Mouse (Mus musculus): ENCODE results near the gene Kcnj10. TPM values are rescaled to one million over a fixed set of nuclear protein-coding genes. Genes with fewer than 3 reads are reported as not detected.

Gene Kcnj10
- total and polyA plus RNA-seq, 2 experiments = 0.34 to 0.37 TPM

DNA sequence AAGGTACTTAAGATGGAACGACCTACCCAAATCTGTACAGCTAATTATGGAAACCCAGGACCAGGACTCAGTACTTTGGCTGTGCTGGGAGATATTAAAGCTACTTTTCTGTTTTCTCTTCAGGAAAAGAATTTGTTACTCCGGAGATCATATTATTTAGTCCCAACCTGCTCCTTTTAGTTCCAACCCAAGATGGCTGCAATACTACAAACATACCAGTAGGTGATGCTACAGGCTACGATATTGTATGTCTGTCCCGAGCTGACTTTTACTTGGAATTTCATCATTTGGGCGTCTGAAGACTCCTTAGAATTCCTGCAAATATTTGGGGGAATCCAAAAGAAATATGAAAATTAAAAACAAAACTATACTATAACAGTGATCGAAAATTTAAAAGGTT lies 68.0 kb downstream of the Kcnj10 start:
- WGBS = 8% methylated on average over 6 of the region's 6 CpGs
- peak; percentile 30 for DNase-seq (ENCODE audit: extremely low read depth, low read depth, low spot score)

DNA sequence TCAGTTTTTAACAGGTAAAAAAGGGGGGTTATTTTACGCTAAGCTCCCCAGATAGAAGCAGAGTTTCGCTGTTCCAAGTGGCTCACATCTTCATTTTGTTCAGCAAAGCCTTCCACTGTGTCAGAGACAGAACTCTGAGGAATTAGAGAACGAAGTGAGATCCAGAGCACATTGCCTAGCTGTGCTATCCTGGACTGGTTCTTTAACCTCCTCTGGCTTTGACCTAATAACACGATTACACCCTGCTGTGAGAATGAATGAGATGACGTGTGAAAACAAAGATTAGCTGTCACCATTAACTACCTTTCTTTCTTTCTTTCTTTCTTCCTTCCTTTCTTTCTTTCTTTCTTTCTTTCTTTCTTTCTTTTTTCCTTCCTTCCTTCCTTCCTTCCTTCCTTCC lies 68.4 kb downstream of the Kcnj10 start:
- no peak for DNase-seq (ENCODE audit: extremely low read depth, low read depth, low spot score)
- H3K27ac ChIP-seq (replicated peaks; ENCODE audit: insufficient read depth, low read depth, low read length) = no peak overlapping the region
- no peaks in the 10 kb centered on the region for H3K36me3 ChIP-seq (ENCODE audit: control insufficient read depth, insufficient read depth, low read length)
- no peak overlapping the region for H3K4me3 ChIP-seq (ENCODE audit: insufficient read depth, low read depth, low read length)
- 15% methylated on average over 5 of the region's 5 CpGs for WGBS
- H3K4me1 ChIP-seq (ENCODE audit: control insufficient read depth, insufficient read depth, low read length) = no peaks in the 10 kb centered on the region
- H3K79me2 ChIP-seq (ENCODE audit: control insufficient read depth, insufficient read depth, low read length) = no peaks in the 10 kb centered on the region
- H3K9ac ChIP-seq (ENCODE audit: low read depth, low read length) = no peak overlapping the region
- TF ChIP-seq POLR2A (IDR thresholded peaks at IDR 0.05; ENCODE audit: extremely low read depth, insufficient read depth, low read length) (no peak), CTCF (IDR thresholded peaks at IDR 0.05; ENCODE audit: low read depth, low read length) (no peak)
- no peaks in the 10 kb centered on the region for H3K27me3 ChIP-seq (ENCODE audit: control insufficient read depth, insufficient read depth, low read length)

More for the DNA sequence above, 68.0 kb downstream of the Kcnj10 start:
- Histone ChIP-seq H3K36me3 (ENCODE audit: control insufficient read depth, insufficient read depth, low read length) (no peaks in the 10 kb centered on the region), H3K4me3 (ENCODE audit: insufficient read depth, low read depth, low read length) (no peak overlapping the region), H3K9ac (ENCODE audit: low read depth, low read length) (no peak overlapping the region), H3K27me3 (ENCODE audit: control insufficient read depth, insufficient read depth, low read length) (no peaks in the 10 kb centered on the region), H3K27ac (replicated peaks; ENCODE audit: insufficient read depth, low read depth, low read length) (no peak overlapping the region), H3K4me1 (ENCODE audit: control insufficient read depth, insufficient read depth, low read length) (no peaks in the 10 kb centered on the region), H3K79me2 (ENCODE audit: control insufficient read depth, insufficient read depth, low read length) (no peaks in the 10 kb centered on the region)
- peak; percentile 63 for TF ChIP-seq CTCF (IDR thresholded peaks at IDR 0.05; ENCODE audit: low read depth, low read length)
- TF ChIP-seq POLR2A (IDR thresholded peaks at IDR 0.05; ENCODE audit: extremely low read depth, insufficient read depth, low read length) = no peak

- Histone ChIP-seq H3K36me3 (ENCODE audit: control insufficient read depth, insufficient read depth, low read length) (no peaks in the 10 kb centered on the region), H3K9ac (ENCODE audit: low read depth, low read length) (no peak overlapping the region), H3K4me1 (ENCODE audit: control insufficient read depth, insufficient read depth, low read length) (no peaks in the 10 kb centered on the region), H3K27ac (replicated peaks; ENCODE audit: insufficient read depth, low read depth, low read length) (no peak overlapping the region), H3K27me3 (ENCODE audit: control insufficient read depth, insufficient read depth, low read length) (no peaks in the 10 kb centered on the region), H3K4me3 (ENCODE audit: insufficient read depth, low read depth, low read length) (no peak overlapping the region), H3K79me2 (ENCODE audit: control insufficient read depth, insufficient read depth, low read length) (no peaks in the 10 kb centered on the region)
- DNase-seq (ENCODE audit: extremely low read depth, low read depth, low spot score) = peak; percentile 28
- TF ChIP-seq CTCF (IDR thresholded peaks at IDR 0.05; ENCODE audit: low read depth, low read length) (peak; percentile 66), POLR2A (IDR thresholded peaks at IDR 0.05; ENCODE audit: extremely low read depth, insufficient read depth, low read length) (no peak)
- WGBS = 5% methylated on average over 4 of the region's 4 CpGs
Measured at GRCm38 (mm10) chr1:172410806-172411205, 69.8 kb downstream of the Kcnj10 start.

DNA sequence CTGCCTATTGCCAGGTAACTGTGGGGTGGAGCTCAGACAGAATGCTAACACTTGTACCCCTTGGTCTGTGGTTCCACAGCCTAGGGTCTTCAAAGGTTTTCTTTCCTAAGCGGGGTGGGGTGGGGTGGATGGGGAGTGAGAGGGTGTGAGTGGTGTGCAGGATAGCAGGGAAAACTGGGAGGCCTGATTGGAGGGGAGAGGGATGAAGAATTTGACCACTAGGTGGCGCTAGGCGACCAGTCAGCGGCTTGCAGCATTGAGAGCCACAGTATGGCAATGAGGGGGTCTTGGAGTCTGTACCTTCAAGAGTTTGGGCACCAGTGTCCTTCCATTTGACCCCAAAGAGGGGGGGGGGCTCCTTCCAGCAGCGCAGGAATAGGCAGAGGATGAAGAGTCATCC lies 71.2 kb downstream of the Kcnj10 start:
- peak; percentile 29 for DNase-seq (ENCODE audit: extremely low read depth, low read depth, low spot score)
- H3K36me3 ChIP-seq (ENCODE audit: control insufficient read depth, insufficient read depth, low read length) = no peaks in the 10 kb centered on the region
- TF ChIP-seq POLR2A (IDR thresholded peaks at IDR 0.05; ENCODE audit: extremely low read depth, insufficient read depth, low read length) (no peak), CTCF (IDR thresholded peaks at IDR 0.05; ENCODE audit: low read depth, low read length) (peak; percentile 95)

GRCm38 (mm10) chr1:172413491-172414230 lies 72.7 kb downstream of the Kcnj10 start:
- no peak for TF ChIP-seq POLR2A (IDR thresholded peaks at IDR 0.05; ENCODE audit: extremely low read depth, insufficient read depth, low read length)
- no peak for TF ChIP-seq CTCF (IDR thresholded peaks at IDR 0.05; ENCODE audit: low read depth, low read length)
- Histone ChIP-seq H3K36me3 (ENCODE audit: control insufficient read depth, insufficient read depth, low read length) (no peaks in the 10 kb centered on the region), H3K27ac (replicated peaks; ENCODE audit: insufficient read depth, low read depth, low read length) (no peak overlapping the region), H3K4me1 (ENCODE audit: control insufficient read depth, insufficient read depth, low read length) (no peaks in the 10 kb centered on the region), H3K79me2 (ENCODE audit: control insufficient read depth, insufficient read depth, low read length) (no peaks in the 10 kb centered on the region), H3K4me3 (ENCODE audit: insufficient read depth, low read depth, low read length) (no peak overlapping the region), H3K9ac (ENCODE audit: low read depth, low read length) (no peak overlapping the region), H3K27me3 (ENCODE audit: control insufficient read depth, insufficient read depth, low read length) (no peaks in the 10 kb centered on the region)
- DNase-seq (ENCODE audit: extremely low read depth, low read depth, low spot score) = no peak
- 76% methylated on average over 4 of the region's 4 CpGs for WGBS

More for the DNA sequence above, 71.2 kb downstream of the Kcnj10 start:
- 1% methylated on average over 5 of the region's 5 CpGs for WGBS
- Histone ChIP-seq H3K9ac (ENCODE audit: low read depth, low read length) (no peak overlapping the region), H3K27me3 (ENCODE audit: control insufficient read depth, insufficient read depth, low read length) (no peaks in the 10 kb centered on the region), H3K79me2 (ENCODE audit: control insufficient read depth, insufficient read depth, low read length) (no peaks in the 10 kb centered on the region), H3K4me3 (ENCODE audit: insufficient read depth, low read depth, low read length) (no peak overlapping the region; the same call in 1 of the 2 replicates), H3K4me1 (ENCODE audit: control insufficient read depth, insufficient read depth, low read length) (no peaks in the 10 kb centered on the region), H3K27ac (replicated peaks; ENCODE audit: insufficient read depth, low read depth, low read length) (no peak overlapping the region)

- Histone ChIP-seq H3K9ac (ENCODE audit: low read depth, low read length) (no peak overlapping the region), H3K36me3 (ENCODE audit: control insufficient read depth, insufficient read depth, low read length) (no peaks in the 10 kb centered on the region), H3K27me3 (ENCODE audit: control insufficient read depth, insufficient read depth, low read length) (no peaks in the 10 kb centered on the region), H3K4me3 (ENCODE audit: insufficient read depth, low read depth, low read length) (no peak overlapping the region), H3K79me2 (ENCODE audit: control insufficient read depth, insufficient read depth, low read length) (no peaks in the 10 kb centered on the region), H3K4me1 (ENCODE audit: control insufficient read depth, insufficient read depth, low read length) (no peaks in the 10 kb centered on the region), H3K27ac (replicated peaks; ENCODE audit: insufficient read depth, low read depth, low read length) (no peak overlapping the region)
- no peak for DNase-seq (ENCODE audit: extremely low read depth, low read depth, low spot score)
- TF ChIP-seq CTCF (IDR thresholded peaks at IDR 0.05; ENCODE audit: low read depth, low read length) (no peak), POLR2A (IDR thresholded peaks at IDR 0.05; ENCODE audit: extremely low read depth, insufficient read depth, low read length) (no peak)
- WGBS = 86% methylated on average over 6 of the region's 6 CpGs
Measured at GRCm38 (mm10) chr1:172414231-172414585, 73.2 kb downstream of the Kcnj10 start.
